Mouse (Mus musculus) forebrain, embryonic 11.5 days (tissue): Measurements from ENCODE around the gene Itch. TPM values are rescaled to one million over a fixed set of nuclear protein-coding genes. Genes with fewer than 3 reads are reported as not detected.

Experiments
- ATAC-seq: fragments of 200-750 bp; cut with Nextera tagmentation; replicated peaks from 2 replicates; pipeline ENCODE4 v1.8.0; 2017; ENCODE audit warnings: moderate TSS enrichment; ENCODE audit not compliant: low FRiP score
- DNase-seq: peaks from one replicate; pipeline ENCODE4 v3.0.0-alpha.2; 2017; ENCODE audit warnings: low spot score
- H3K27ac ChIP-seq: fragments of 300-500 bp; sonication (generic); 2 replicates; pipeline ENCODE4 v1.5.1; 2014; ENCODE audit warnings: low read depth, low read length
- H3K27me3 ChIP-seq: fragments of 300-500 bp; sonication (generic); 2 replicates; pipeline ENCODE4 v1.6.1; 2014; ENCODE audit warnings: mild to moderate bottlenecking, low read length, mixed read lengths; ENCODE audit not compliant: control insufficient read depth, insufficient read depth
- H3K36me3 ChIP-seq: fragments of 300-500 bp; sonication (generic); 2 replicates; pipeline ENCODE4 v1.6.1; 2014; ENCODE audit warnings: mild to moderate bottlenecking, low read length, moderate library complexity, mixed read lengths; ENCODE audit not compliant: control insufficient read depth, insufficient read depth
- H3K4me1 ChIP-seq: fragments of 300-500 bp; sonication (generic); replicated peaks from 2 replicates; pipeline ENCODE4 v1.6.1; 2014; ENCODE audit warnings: low read length, mixed read lengths; ENCODE audit not compliant: control insufficient read depth, insufficient read depth
- H3K4me2 ChIP-seq: fragments of 300-500 bp; sonication (generic); 2 replicates; pipeline ENCODE4 v1.6.1; 2014; ENCODE audit warnings: low read depth, mild to moderate bottlenecking, low read length, moderate library complexity, mixed read lengths; ENCODE audit not compliant: severe bottlenecking
- H3K4me3 ChIP-seq: fragments of 300-500 bp; sonication (generic); 2 replicates; pipeline ENCODE4 v1.5.1; 2014; ENCODE audit warnings: low read depth, low read length
- H3K9ac ChIP-seq: fragments of 300-500 bp; sonication (generic); 2 replicates; pipeline ENCODE4 v1.6.1; 2014; ENCODE audit warnings: low read length
- H3K9me3 ChIP-seq: fragments of 300-500 bp; sonication (generic); 2 replicates; pipeline ENCODE4 v1.6.1; 2016; ENCODE audit warnings: low read length, mixed read lengths; ENCODE audit not compliant: control insufficient read depth
- WGBS: fragments of 180-500 bp; shearing (Covaris S2); extraction: QIAGEN DNeasy Blood & Tissue Kit; methylation state at CpG from one replicate; pipeline ENCODE4 v1.1.7; 2014; 5-methylcytosine and 5-hydroxymethylcytosine counted together
- polyA plus RNA-seq: library from polyadenylated mRNA; unstranded; fragments of >200 nt; fragmentation: Nextera tagmentation; extraction: Ambion mirVana; gene quantifications from 2 replicates; pipeline ENCODE4 v1.2.1, GENCODE M21; 2014

Gene Itch
- polyA plus RNA-seq, 1 experiment from 2014 or later: 70.0 TPM

GRCm38 (mm10) chr2:155266896-155267295, 133.6 kb downstream of the Itch start:
- Histone ChIP-seq H3K4me2 (no peak overlapping the region), H3K27ac (no peak overlapping the region), H3K9ac (no peak overlapping the region), H3K4me1 (no peaks in the 10 kb centered on the region), H3K4me3 (no peak overlapping the region), H3K27me3 (no peaks in the 10 kb centered on the region), H3K9me3 (no peaks in the 10 kb centered on the region), H3K36me3 (no peaks in the 10 kb centered on the region)
- ATAC-seq (no peak), DNase-seq (no peak)
- 81% methylated on average over 5 of the region's 5 CpGs for WGBS

- DNase-seq (no peak), ATAC-seq (no peak)
- no peaks in the 10 kb centered on the region for H3K9me3 ChIP-seq
- no peaks in the 10 kb centered on the region for H3K27me3 ChIP-seq
- no peak overlapping the region for H3K27ac ChIP-seq
- no peak overlapping the region for H3K4me2 ChIP-seq
- no peak overlapping the region for H3K9ac ChIP-seq
- 83% methylated on average over 6 of the region's 6 CpGs for WGBS
- no peak overlapping the region for H3K4me3 ChIP-seq
- no peaks in the 10 kb centered on the region for H3K36me3 ChIP-seq
- no peaks in the 10 kb centered on the region for H3K4me1 ChIP-seq
Observed at GRCm38 (mm10) chr2:155271957-155272356, 138.6 kb downstream of the Itch start.

GRCm38 (mm10) chr2:155272396-155273170, 139.3 kb downstream of the Itch start:
- 79% methylated on average over 10 of the region's 10 CpGs for WGBS
- DNase-seq (no peak), ATAC-seq (no peak)
- H3K27ac ChIP-seq: no peak overlapping the region
- H3K36me3 ChIP-seq: no peaks in the 10 kb centered on the region
- no peak overlapping the region for H3K4me2 ChIP-seq
- no peak overlapping the region for H3K4me3 ChIP-seq
- H3K4me1 ChIP-seq: 0 out of 2 replicates have a peak, but pooled peaks cover 6% of the 10 kb centered on the region
- H3K9ac ChIP-seq: no peak overlapping the region
- no peaks in the 10 kb centered on the region for H3K9me3 ChIP-seq
- no peaks in the 10 kb centered on the region for H3K27me3 ChIP-seq

GRCm38 (mm10) chr2:155273603-155274002, 140.3 kb downstream of the Itch start:
- H3K27ac ChIP-seq: no peak overlapping the region
- H3K9ac ChIP-seq: no peak overlapping the region
- H3K4me2 ChIP-seq: no peak overlapping the region
- H3K4me1 ChIP-seq: 0 out of 2 replicates have a peak, but pooled peaks cover 7% of the 10 kb centered on the region
- ATAC-seq: no peak
- DNase-seq: no peak
- H3K27me3 ChIP-seq: no peaks in the 10 kb centered on the region
- 90% methylated on average over 8 of the region's 8 CpGs for WGBS
- H3K9me3 ChIP-seq: no peaks in the 10 kb centered on the region
- H3K36me3 ChIP-seq: no peaks in the 10 kb centered on the region; the same call in 1 of the 2 replicates
- H3K4me3 ChIP-seq: no peak overlapping the region

GRCm38 (mm10) chr2:155276195-155276594, 142.9 kb downstream of the Itch start, which contains the start of gene Map1lc3a:
TSS of gene Map1lc3a (plus strand) at chr2:155276297.
- Histone ChIP-seq H3K9ac (peak within 1 kb of the TSS; percentile 84), H3K27ac (0 out of 2 replicates have a peak within 1 kb of the TSS, but pooled peaks have one; percentile 25)
- ATAC-seq: peak; percentile 90

More at GRCm38 (mm10) chr2:155276195-155276594, 142.9 kb downstream of the Itch start, which contains the start of gene Map1lc3a:
- no peaks in the 10 kb centered on the region for H3K27me3 ChIP-seq
- no peaks in the 10 kb centered on the region for H3K9me3 ChIP-seq
- peak; percentile 97 for DNase-seq
- H3K36me3 ChIP-seq: no peaks in the 10 kb centered on the region; the same call in 1 of the 2 replicates
- 0 out of 2 replicates have a peak, but pooled peaks cover 7% of the 10 kb centered on the region for H3K4me1 ChIP-seq
- H3K4me2 ChIP-seq: peak within 1 kb of the TSS; percentile 77
- WGBS: 3% methylated on average over 43 of the region's 47 CpGs
- H3K4me3 ChIP-seq: peak within 1 kb of the TSS; percentile 87

Other genes starting within 250 kb of the Itch start
- gene Eif2s2, start 240.6 kb upstream of the Itch start, polyA plus RNA-seq: 118 and 135 TPM in 2 replicates
- 0.27 and 0.40 TPM in 2 replicates for gene Gm14226, start 115.2 kb upstream of the Itch start, polyA plus RNA-seq
- 91.8 and 95.8 TPM in 2 replicates for gene Ahcy, start 59.0 kb upstream of the Itch start, polyA plus RNA-seq
- gene Dynlrb1, start 103.0 kb downstream of the Itch start, polyA plus RNA-seq: 460 and 463 TPM in 2 replicates
- 129 and 148 TPM in 2 replicates for gene Map1lc3a, start 142.8 kb downstream of the Itch start, polyA plus RNA-seq
- 55.9 and 56.3 TPM in 2 replicates for gene Pigu, start 223.9 kb downstream of the Itch start, polyA plus RNA-seq
- gene Trp53inp2, start 247.6 kb downstream of the Itch start, polyA plus RNA-seq: 60.3 and 63.0 TPM in 2 replicates